Mouse (Mus musculus): ENCODE measurements at regions not wholly inside any gene's neighbourhood (a gene's known extent, or its start where the extent isn't known, plus 50 kb on each side); places are given as distances from the start of the nearest gene placed in this dataset.

- DNase-seq (ENCODE audit: low spot score in 2 of 2): no peak
Observed at GRCm38 (mm10) chr15:62168522-62168921, 1245.7 kb upstream of the A1bg start.

DNA sequence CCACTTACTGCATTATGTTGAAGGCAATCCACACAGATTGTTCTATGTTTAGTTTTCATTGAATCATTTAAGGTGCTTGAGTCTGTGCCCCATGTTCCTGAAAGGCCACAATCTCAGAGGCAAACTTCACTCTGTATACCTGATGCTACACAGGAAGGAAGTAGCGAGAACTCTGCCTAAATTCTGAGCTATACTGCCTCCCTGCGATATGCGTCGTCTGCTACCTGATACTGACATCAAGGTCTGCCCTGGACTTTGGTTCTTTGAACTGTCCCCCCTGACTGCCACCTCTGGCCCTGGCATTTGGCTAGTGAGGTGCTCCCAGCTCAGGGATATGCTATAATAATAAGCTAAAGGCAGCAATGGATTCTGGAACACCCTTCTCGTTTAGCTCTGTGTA, 1244.0 kb upstream of the A1bg start:
- no peak for DNase-seq (ENCODE audit: low spot score in 2 of 2)

DNA sequence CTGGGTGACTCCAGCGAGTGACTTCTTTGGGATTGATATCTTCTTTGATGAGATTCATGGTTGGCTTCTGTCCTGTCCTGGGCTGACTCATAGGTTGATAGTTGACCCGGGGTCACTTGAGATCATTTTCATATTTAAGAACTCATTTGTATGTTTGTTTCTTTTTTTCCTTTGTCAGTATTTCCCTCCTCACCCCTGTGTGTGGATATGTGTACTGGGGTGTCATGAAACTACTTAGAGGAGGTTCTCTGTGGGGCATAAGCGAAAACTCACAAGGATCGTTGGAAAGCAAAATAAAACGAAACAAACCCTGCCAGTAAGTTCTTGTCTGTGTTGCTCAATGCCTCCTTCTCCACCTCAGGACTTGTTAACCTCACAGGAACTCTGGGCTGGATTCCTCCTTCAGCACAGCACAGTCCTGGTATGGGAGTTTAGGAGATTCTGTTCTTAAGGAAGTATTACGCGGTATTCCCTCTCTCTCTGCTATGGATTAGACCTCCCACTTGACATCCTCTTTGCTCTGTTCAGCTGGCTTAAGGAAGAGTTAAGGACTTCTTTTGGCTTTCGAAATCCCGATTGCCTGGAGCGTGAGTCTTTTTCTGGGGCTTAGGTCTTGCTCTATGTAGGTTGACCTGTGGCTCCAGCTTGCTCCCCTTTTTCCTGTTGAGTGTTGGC, 1243.2 kb upstream of the A1bg start:
- no peak for DNase-seq (ENCODE audit: low spot score in 2 of 2)

- no peak for DNase-seq (ENCODE audit: low spot score in 2 of 2)
Observed at GRCm38 (mm10) chr15:62164766-62165410, 1242.1 kb upstream of the A1bg start.

DNA sequence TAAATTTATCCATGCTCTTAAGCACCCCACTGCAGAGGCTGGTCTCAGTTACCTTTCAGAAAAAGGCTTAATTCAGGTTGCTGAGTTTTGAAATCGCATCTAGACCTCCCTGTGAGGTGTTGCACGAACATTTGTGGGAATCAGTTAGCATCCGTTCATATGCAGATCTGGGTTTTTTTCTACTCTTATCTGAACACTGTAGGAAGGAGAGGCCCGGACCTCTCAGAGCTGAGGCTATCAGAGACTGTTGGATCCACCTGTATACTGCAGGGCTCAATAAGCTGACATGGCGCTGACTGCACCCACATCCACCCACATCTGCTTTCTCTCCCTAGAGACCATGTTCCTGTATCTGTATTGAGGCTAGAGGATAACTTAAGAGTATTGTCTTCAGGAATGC, 1240.4 kb upstream of the A1bg start:
- DNase-seq (ENCODE audit: low spot score in 2 of 2): no peak

- no peak for DNase-seq (ENCODE audit: low spot score in 2 of 2)
Observed at GRCm38 (mm10) chr15:62162648-62163194, 1239.9 kb upstream of the A1bg start.

- DNase-seq (ENCODE audit: low spot score in 2 of 2): no peak
Observed at GRCm38 (mm10) chr15:62161975-62162647, 1239.3 kb upstream of the A1bg start.

DNA sequence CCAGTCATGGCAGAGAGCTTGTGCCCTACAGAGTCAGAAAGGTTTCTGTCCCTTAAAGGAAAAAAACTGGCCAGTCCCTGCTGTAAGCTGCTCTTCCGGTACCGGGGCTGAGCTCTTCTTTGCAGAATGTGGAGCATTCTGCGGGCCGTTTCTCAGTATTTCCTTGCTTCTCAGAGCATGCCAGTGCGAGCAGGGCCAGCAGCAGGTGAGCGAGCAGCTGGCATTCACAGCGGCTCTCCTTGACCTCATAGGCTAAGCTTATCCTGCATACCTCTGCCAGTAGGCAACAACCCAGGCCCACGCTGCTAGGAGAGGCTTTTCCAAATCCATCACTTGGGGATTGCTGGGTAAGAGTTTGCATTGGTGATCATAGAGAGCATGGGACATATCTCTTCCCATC, 1238.2 kb upstream of the A1bg start:
- DNase-seq (ENCODE audit: low spot score in 2 of 2): no peak

DNA sequence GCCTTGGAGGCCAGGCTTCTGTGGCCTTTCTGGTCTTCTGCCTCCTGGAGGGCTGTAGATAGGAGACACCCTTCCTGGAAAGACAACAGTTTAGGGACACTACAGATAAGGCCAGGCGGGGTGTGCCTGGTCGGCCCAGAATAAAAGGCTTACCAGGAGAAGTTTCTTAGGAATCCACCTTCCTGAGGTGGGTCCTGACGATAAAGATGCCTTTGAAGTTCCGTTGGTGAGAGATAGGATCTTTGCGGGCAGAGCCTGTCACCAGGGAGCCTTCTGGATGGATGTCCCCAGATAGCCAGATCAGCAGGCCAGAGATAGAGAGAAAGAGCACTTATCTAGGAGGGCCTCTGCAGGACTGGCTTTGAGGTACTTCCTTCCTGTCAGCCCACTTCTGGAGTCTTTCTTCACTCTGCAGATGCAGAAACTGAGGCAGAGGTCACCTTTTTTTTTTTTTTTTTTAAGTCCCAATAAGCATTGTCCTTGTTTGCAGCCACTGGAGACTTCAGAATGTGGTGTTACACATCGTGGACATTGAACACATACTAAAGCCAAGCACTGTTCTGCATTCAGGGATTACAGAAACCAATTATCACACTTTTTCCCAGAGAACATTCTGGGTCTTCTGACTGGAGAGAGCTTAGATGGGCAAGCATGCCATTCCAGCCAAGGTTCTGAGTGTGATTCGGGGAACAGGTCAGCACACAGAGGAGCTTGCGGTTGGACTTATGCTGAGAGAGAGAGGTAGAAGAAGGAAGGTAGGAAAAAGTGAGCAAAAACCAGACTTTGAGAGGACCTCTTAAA, 1236.3 kb upstream of the A1bg start:
- no peak for DNase-seq (ENCODE audit: low spot score in 2 of 2)

GRCm38 (mm10) chr15:62157200-62158033, 1234.6 kb upstream of the A1bg start:
- no peak for DNase-seq (ENCODE audit: low spot score in 2 of 2)

- no peak for DNase-seq (ENCODE audit: low spot score in 2 of 2)
Observed at GRCm38 (mm10) chr15:62153222-62153621, 1230.4 kb upstream of the A1bg start.

DNA sequence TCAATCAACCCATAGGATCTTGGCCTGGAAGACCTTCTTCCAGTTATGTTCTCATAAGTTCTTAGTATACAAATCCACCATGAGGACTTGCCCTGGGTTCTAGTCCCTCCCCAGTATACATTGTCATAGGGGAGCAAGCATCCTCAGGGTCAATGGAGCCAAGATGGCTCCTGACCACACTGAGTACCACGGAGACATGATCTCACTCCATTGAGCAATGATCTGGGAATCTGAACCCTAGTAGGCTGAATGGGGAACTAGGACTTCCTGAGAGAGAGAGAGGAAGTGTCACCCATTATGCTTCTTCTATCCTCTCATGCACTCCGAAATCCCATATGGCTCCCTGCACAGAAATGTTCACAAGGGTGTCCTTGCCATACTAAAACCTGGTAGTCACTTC, 1229.3 kb upstream of the A1bg start:
- DNase-seq (ENCODE audit: low spot score in 2 of 2): no peak

GRCm38 (mm10) chr15:62151690-62152089, 1228.9 kb upstream of the A1bg start:
- DNase-seq (ENCODE audit: low spot score in 2 of 2): no peak

GRCm38 (mm10) chr15:62150296-62150695, 1227.5 kb upstream of the A1bg start:
- no peak for DNase-seq (ENCODE audit: low spot score in 2 of 2)

DNA sequence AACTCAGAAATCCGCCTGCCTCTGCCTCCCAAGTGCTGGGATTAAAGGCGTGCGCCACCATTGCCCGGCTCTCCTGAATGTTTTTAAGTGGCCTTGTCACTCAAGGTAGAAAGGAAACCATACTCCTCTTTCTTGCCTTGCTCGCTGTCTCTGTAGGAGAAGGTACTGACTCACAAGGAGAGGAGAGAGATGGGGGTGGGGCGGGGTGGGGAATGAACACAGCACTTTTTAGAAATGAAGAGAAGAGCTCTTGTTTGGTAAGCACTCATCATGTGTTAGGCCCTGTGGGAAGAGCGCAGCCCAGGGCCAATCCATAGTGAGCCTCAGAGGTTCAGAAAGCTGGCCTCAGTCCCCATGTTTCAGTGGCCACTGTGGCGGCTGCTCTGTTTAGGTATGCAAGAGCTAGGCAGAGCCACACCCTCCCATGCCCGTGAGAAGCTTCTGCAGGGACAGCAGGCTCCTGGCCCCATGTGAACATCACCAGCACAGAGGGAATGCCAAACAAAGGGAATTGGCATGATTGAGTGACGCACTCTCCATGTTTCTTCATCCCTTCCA, 1225.9 kb upstream of the A1bg start:
- DNase-seq (ENCODE audit: low spot score in 2 of 2): no peak

DNA sequence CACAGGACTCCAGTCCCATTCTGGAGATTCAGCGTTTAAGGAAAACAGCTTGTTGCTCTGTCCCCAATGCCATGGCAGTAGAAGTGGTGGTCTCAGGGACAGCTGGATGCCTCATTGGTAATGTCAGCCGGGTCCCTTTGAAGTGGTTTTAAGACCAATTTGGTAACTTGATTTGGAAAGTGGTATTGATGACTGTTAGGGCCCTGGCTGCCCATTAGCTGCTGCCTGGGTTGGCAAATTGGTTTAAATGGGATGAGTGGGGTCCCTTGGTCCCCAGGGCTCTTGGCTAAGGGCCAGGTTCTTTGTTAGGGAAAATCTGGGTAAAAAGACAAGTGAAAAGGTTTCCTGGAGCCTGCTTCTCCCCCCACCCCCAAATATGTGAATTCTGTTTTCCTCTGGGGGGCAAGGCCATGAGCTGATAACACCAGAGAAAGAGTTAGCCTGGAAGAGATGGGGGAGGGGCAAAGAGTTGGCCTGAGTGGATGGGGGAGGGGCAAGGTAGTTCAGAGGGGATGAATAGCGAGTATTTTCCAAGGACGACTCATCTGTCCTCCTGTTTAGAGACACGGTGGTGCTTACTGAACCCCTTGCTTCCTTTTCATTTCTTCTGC, 1224.6 kb upstream of the A1bg start:
- DNase-seq (ENCODE audit: low spot score in 2 of 2): no peak

DNA sequence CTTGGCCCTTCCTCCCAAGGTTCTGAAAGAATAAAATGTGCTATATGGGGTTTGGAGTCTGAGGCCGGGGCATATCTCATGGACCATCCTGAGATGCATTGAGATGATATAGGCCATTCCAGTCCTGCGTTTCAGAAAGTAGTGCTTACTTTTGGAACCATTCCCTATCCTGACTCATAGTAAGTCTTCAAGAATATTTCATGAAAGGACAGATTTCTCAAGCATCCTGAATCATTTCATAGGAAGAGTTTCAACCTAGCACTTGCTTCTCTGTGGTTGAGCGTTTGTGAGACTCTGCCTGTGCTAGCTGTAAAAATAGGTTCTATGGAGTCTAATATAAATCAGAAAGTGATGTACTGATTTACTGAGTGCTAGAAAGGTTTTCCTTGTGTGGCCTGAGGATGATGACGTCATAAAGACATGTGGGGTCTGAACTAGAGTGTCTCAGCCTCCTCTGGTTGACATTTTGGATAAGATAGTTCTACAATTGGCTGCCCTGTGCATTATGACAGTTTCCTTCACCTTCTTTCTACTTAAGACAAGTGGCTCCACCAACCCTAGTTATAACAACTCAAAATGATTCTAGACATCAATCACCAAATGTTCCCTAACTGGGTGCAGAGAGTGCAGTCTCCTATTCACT, 1223.0 kb upstream of the A1bg start:
- DNase-seq (ENCODE audit: low spot score in 2 of 2): no peak

- DNase-seq (ENCODE audit: low spot score in 2 of 2): no peak
Observed at GRCm38 (mm10) chr15:62144776-62145564, 1222.2 kb upstream of the A1bg start.

DNA sequence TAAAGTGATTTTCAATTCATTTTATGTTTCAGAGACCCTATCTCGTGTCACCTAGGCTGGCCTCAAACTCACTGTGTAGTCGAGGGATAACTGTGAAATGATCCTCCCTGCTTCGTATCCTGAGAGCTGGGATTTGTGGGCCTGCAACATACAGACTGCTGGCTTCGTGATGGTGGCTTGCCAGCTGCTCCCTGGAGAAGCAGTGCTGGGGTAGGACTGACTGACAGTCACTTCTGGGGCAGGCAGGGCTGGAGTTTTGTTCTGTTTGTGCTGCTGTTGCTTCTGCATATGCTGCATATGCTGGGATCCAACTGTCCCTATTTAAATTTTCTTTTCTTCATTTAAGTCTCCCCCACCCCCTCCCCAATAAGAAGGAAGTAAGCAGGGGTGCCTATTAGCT, 1217.0 kb upstream of the A1bg start:
- DNase-seq (ENCODE audit: low spot score in 2 of 2): no peak

Measured in right cerebral cortex, postnatal 36 days (tissue).